Mouse (Mus musculus) spleen, adult 10 weeks (tissue): Measurements from ENCODE around the gene Itga5. TPM values are rescaled to one million over a fixed set of nuclear protein-coding genes. Genes with fewer than 3 reads are reported as not detected.

Experiments used
- polyA plus RNA-seq: library from polyadenylated mRNA; stranded (reverse); fragments of 350-450 nt; fragmentation: Illumina TruSeq; extraction: RNeasy Lipid Tissue Mini Kit (QIAGEN cat#74804); gene quantifications from one replicate; pipeline ENCODE4 v1.2.3, GENCODE M21; 2015; ENCODE audit warnings: low replicate concordance; ENCODE audit not compliant: insufficient read depth

The Itga5 gene
- 4.0 TPM for polyA plus RNA-seq

DNA sequence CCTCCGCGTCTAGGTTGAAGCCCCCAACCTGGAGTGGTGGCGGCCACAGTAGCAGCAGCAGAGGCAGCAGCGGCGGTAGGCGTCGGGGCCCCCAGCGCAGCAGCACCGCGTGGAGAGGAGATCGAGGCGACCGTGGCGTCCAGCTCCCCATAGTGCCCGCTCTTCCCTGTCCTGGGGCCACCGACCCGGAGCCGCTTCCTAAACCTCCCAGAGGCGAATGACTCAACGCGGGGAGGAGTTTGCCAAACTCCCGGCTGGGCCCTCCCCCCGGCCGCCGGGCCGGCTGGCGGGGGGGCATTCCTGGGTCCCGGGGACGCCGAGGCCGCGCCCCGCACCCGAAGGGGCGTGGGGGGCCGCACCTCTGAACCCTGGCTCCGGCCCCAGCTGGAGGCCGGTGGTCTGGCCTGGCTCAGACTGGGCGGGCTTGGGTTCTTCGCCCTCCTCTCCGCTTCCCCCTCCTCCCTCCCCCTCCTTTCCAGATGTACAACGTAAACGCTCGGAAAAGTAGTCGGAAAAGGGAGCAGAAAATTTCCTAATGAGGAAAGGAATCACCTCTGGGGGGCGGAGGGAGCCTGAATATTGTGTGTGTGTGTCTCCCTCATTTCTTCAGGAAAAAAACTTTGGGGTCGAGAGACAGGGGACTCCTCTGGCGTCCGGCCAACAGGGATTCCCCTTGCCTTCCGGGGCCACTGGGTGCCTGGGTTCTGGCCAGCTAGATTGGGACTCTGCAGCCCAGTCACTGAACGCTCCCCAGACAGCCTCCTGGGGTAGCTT, at the start of gene Itga5:
TSS of gene Itga5 (minus strand) at position 388 of the 774 bp plus-strand sequence.

DNA sequence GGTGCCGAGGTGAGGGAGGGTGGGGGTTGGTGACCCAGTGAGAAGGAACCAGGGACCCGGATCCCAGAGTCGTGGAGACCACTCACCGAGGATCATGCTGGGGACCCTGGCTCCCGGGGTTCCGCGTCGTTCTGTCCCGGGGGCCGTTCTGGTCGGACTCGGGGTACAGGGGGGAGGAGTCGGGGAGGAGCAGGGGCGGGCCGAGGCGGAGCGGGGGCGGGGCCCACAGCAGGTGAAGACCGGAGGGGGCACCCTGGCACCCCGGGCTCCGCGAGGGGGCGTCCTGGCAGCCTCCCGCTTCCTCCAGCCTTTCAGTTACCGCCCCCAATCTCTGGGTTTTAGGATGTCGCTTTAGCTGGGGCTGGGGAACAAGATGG, 26.6 kb downstream of the Itga5 start, which contains the start of gene Zfp385a:
TSS of gene Zfp385a (minus strand) at position 133 of the 377 bp plus-strand sequence.

DNA sequence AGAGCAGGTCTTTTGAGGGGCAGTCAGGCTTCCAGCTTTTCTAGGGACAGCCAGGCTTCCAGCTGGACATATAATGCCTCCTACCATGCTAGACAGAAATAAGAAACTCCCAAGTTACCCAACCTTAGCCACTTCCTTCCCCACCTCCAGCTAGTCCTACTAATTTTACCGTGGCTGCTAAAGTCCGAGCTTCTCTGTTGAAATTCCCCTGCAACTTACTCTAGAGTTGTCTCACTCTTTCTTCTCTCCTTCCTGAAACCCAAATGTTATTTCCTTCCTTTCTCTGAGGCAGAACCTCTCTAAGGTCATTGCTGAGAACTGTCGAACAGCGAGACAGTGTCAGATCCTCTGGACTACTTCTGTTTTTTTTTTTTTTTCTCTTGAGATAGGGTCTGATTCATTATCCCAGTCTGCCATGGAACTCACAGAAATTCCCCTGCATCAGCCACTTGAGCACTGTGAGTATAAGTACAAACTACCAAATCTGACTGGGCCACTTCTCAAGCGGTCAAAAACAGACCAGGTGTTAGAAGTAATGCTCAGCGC, 56.1 kb downstream of the Itga5 start, which contains the start of gene Gpr84:
TSS of gene Gpr84 (minus strand) at position 248 of the 546 bp plus-strand sequence.

Other genes starting within 250 kb of the Itga5 start
- 16.0 TPM for gene Smug1, start 199.7 kb downstream of the Itga5 start, polyA plus RNA-seq
- gene Cbx5, start 126.9 kb downstream of the Itga5 start, polyA plus RNA-seq, result 73.3 TPM
- gene Hnrnpa1, start 126.3 kb downstream of the Itga5 start, polyA plus RNA-seq, result 835 TPM
- gene Nfe2, start 108.4 kb downstream of the Itga5 start, polyA plus RNA-seq, result 28.4 TPM
- 147 TPM for gene Copz1, start 94.0 kb downstream of the Itga5 start, polyA plus RNA-seq
- gene Gpr84, start 56.2 kb downstream of the Itga5 start, polyA plus RNA-seq, result not detected
- gene Zfp385a, start 26.7 kb downstream of the Itga5 start, polyA plus RNA-seq, result 6.2 TPM
- gene Gtsf1, start 63.7 kb upstream of the Itga5 start, polyA plus RNA-seq, result not detected
- not detected for gene Gtsf2, start 81.7 kb upstream of the Itga5 start, polyA plus RNA-seq
- 237 TPM for gene Nckap1l, start 87.0 kb upstream of the Itga5 start, polyA plus RNA-seq
- 39.4 TPM for gene Pde1b, start 136.3 kb upstream of the Itga5 start, polyA plus RNA-seq
- gene Ppp1r1a, start 171.2 kb upstream of the Itga5 start, polyA plus RNA-seq, result 0.43 TPM
- gene Glycam1, start 198.3 kb upstream of the Itga5 start, polyA plus RNA-seq, result not detected